Mouse (Mus musculus) cerebellum, adult 11-12 months (tissue): ENCODE measurements around the gene Hivep1.

Experiments
- DNase-seq: peaks from one replicate; pipeline ENCODE4 v3.0.0; 2022

Hivep1 gene

GRCm38 (mm10) chr13:42051961-42052695 lies at the start of gene Hivep1:
Hivep1 (plus strand) TSS chr13:42052021.
- peak; percentile 77 for DNase-seq

GRCm38 (mm10) chr13:42015484-42016045 lies 36.3 kb upstream of the Hivep1 start:
- DNase-seq = no peak

GRCm38 (mm10) chr13:42016218-42016617 lies 35.6 kb upstream of the Hivep1 start:
- no peak for DNase-seq

- DNase-seq = no peak
These were observed 33.5 kb upstream of the Hivep1 start for GRCm38 (mm10) chr13:42018356-42018755.

GRCm38 (mm10) chr13:42041203-42041602 lies 10.6 kb upstream of the Hivep1 start:
- DNase-seq = no peak

GRCm38 (mm10) chr13:42043431-42043830 lies 8.4 kb upstream of the Hivep1 start:
- no peak for DNase-seq

GRCm38 (mm10) chr13:42048991-42049773 lies 2.6 kb upstream of the Hivep1 start:
- DNase-seq = peak; percentile 52

- DNase-seq = no peak
These were observed 2.1 kb upstream of the Hivep1 start for GRCm38 (mm10) chr13:42049774-42050125.

- DNase-seq = no peak
These were observed 1.7 kb upstream of the Hivep1 start for GRCm38 (mm10) chr13:42050160-42050559.

GRCm38 (mm10) chr13:42050880-42051201 lies 980 bp upstream of the Hivep1 start:
- DNase-seq = no peak

- DNase-seq = peak; percentile 93
These were observed 467 bp upstream of the Hivep1 start for GRCm38 (mm10) chr13:42051202-42051906.

- peak; percentile 75 for DNase-seq
These were observed 1.1 kb downstream of the Hivep1 start for GRCm38 (mm10) chr13:42052696-42053541.

- no peak for DNase-seq
These were observed 1.8 kb downstream of the Hivep1 start for GRCm38 (mm10) chr13:42053656-42054055.

- no peak for DNase-seq
These were observed 2.3 kb downstream of the Hivep1 start for GRCm38 (mm10) chr13:42054138-42054537.

GRCm38 (mm10) chr13:42056712-42057332 lies 5.0 kb downstream of the Hivep1 start:
- no peak for DNase-seq

GRCm38 (mm10) chr13:42060846-42061630 lies 9.2 kb downstream of the Hivep1 start:
- no peak for DNase-seq

- DNase-seq = no peak
These were observed 12.4 kb downstream of the Hivep1 start for GRCm38 (mm10) chr13:42064257-42064656.

- DNase-seq = no peak
These were observed 18.4 kb downstream of the Hivep1 start for GRCm38 (mm10) chr13:42070236-42070635.

GRCm38 (mm10) chr13:42071011-42071410 lies 19.2 kb downstream of the Hivep1 start:
- DNase-seq = no peak

- DNase-seq = no peak
These were observed 21.5 kb downstream of the Hivep1 start for GRCm38 (mm10) chr13:42073285-42073684.

- no peak for DNase-seq
These were observed 23.7 kb downstream of the Hivep1 start for GRCm38 (mm10) chr13:42075546-42075945.
